In genomic region chr9:21546789-21547074, GRCm38 (mm10) we compare ENCODE assay signal across 8 mouse cellular contexts. TPM values are rescaled to one million over a fixed set of nuclear protein-coding genes. Genes with fewer than 3 reads are reported as not detected.
DNase-seq lines count a peak whose midpoint lies in the region; ATAC-seq and TF ChIP-seq lines count a peak whose summit lies in the region.

Carm1 (plus strand) TSS chr9:21546894.

- no peak for TF ChIP-seq CTCF in kidney, adult 2 months (conservative IDR thresholded peaks at IDR 0.05; ENCODE audit: insufficient read depth, insufficient read length, low read depth, low read length)
- TF ChIP-seq CTCF in MEL (IDR thresholded peaks at IDR 0.05 in 2 of 3, conservative IDR thresholded peaks at IDR 0.05 in 1 of 3; ENCODE audit: control insufficient read depth in 1 of 3, insufficient read depth in 1 of 3, low read depth in 2 of 3, low read length in 3 of 3, poor library complexity in 1 of 3, severe bottlenecking in 1 of 3): peak in 1 of 3 experiments; percentile 100; a peak in 2 of 6 replicates
- peak; percentile 67; the same call in 1 of the 2 replicates for TF ChIP-seq CTCF in small intestine, adult 2 months (IDR thresholded peaks at IDR 0.05; ENCODE audit: extremely low read depth, insufficient read length, insufficient replicate concordance, low read depth, low read length)

- peaks cover 7% of the 10 kb centered on the region; the same call in 1 of the 2 replicates for H3K4me1 ChIP-seq in kidney, adult 2 months (ENCODE audit: control insufficient read depth, insufficient read depth, low read length)
- H3K4me1 ChIP-seq in MEL (ENCODE audit: control insufficient read depth in 1 of 2, insufficient read depth in 2 of 2, low read length in 2 of 2): peaks cover 15 to 17% of the 10 kb centered on the region in 2 experiments
- H3K4me1 ChIP-seq in forebrain, embryonic 14.5 days (ENCODE audit: control insufficient read depth, insufficient read depth, low read length): peaks cover 21% of the 10 kb centered on the region
- peaks cover 7% of the 10 kb centered on the region; the same call in 1 of the 2 replicates for H3K4me1 ChIP-seq in hindbrain, embryonic 11.5 days (replicated peaks; ENCODE audit: control insufficient read depth, insufficient read depth, low read length)
- H3K4me1 ChIP-seq in limb, embryonic 12.5 days (replicated peaks): peaks cover 25% of the 10 kb centered on the region
- H3K4me1 ChIP-seq in small intestine, adult 2 months (ENCODE audit: control insufficient read depth, insufficient read depth, insufficient read length, low read length): peaks cover 6% of the 10 kb centered on the region; the same call in 1 of the 2 replicates

- H3K9me3 ChIP-seq in MEL (replicated peaks; ENCODE audit: insufficient read depth, low read length): no peaks in the 10 kb centered on the region
- H3K9me3 ChIP-seq in forebrain, embryonic 14.5 days (replicated peaks; ENCODE audit: control insufficient read depth, low read length): no peaks in the 10 kb centered on the region
- no peaks in the 10 kb centered on the region for H3K9me3 ChIP-seq in hindbrain, embryonic 11.5 days (ENCODE audit: control insufficient read depth, low read length)
- no peaks in the 10 kb centered on the region for H3K9me3 ChIP-seq in limb, embryonic 12.5 days

- H3K4me3 ChIP-seq in kidney, adult 2 months (ENCODE audit: insufficient read depth, low read depth, low read length): peak within 1 kb of the TSS; percentile 92
- peak within 1 kb of the TSS; percentile 84 to 95 for H3K4me3 ChIP-seq in MEL (ENCODE audit: control insufficient read depth in 1 of 2, insufficient read depth in 1 of 2, low read depth in 2 of 2, low read length in 2 of 2)
- peak within 1 kb of the TSS; percentile 61 for H3K4me3 ChIP-seq in forebrain, embryonic 14.5 days (ENCODE audit: low read depth, low read length)
- peak within 1 kb of the TSS; percentile 71 for H3K4me3 ChIP-seq in hindbrain, embryonic 11.5 days (ENCODE audit: low read depth, low read length)
- peak within 1 kb of the TSS; percentile 85 for H3K4me3 ChIP-seq in limb, embryonic 12.5 days (replicated peaks)
- peak within 1 kb of the TSS; percentile 84 for H3K4me3 ChIP-seq in small intestine, adult 2 months (ENCODE audit: low read depth, low read length)

- peak within 1 kb of the TSS; percentile 94 for H3K9ac ChIP-seq in MEL (ENCODE audit: control insufficient read depth, low read depth, low read length, poor library complexity, severe bottlenecking)
- peak within 1 kb of the TSS; percentile 92 for H3K9ac ChIP-seq in forebrain, embryonic 14.5 days (ENCODE audit: low read length)
- peak within 1 kb of the TSS; percentile 97 for H3K9ac ChIP-seq in hindbrain, embryonic 11.5 days (ENCODE audit: low read depth, low read length)
- peak within 1 kb of the TSS; percentile 98 for H3K9ac ChIP-seq in limb, embryonic 12.5 days (replicated peaks)

- peak within 1 kb of the TSS; percentile 77 for H3K4me2 ChIP-seq in forebrain, embryonic 14.5 days (ENCODE audit: low read length)
- peak within 1 kb of the TSS; percentile 81 for H3K4me2 ChIP-seq in hindbrain, embryonic 11.5 days (replicated peaks; ENCODE audit: low read depth, low read length)
- H3K4me2 ChIP-seq in limb, embryonic 12.5 days: peak within 1 kb of the TSS; percentile 80

- TF ChIP-seq EP300 in MEL (IDR thresholded peaks at IDR 0.05; ENCODE audit: low read depth in 1 of 2, low read length in 2 of 2): no peak

- DNase-seq in kidney, adult 2 months: no peak
- DNase-seq in kidney, postnatal 4 days: no peak
- DNase-seq in MEL (ENCODE audit: low read depth, low spot score): no peak
- no peak for DNase-seq in forebrain, embryonic 14.5 days (ENCODE audit: low spot score)
- no peak for DNase-seq in hindbrain, embryonic 11.5 days (ENCODE audit: low spot score)
- DNase-seq in cerebellum, postnatal 36 days: no peak

- H3K27ac ChIP-seq in kidney, adult 2 months (ENCODE audit: insufficient read depth, low read depth, low read length): peak within 1 kb of the TSS; percentile 84
- peak within 1 kb of the TSS; percentile 69 for H3K27ac ChIP-seq in MEL (ENCODE audit: control insufficient read depth, low read depth, low read length)
- peak within 1 kb of the TSS; percentile 98 for H3K27ac ChIP-seq in forebrain, embryonic 14.5 days (ENCODE audit: low read depth, low read length)
- H3K27ac ChIP-seq in hindbrain, embryonic 11.5 days (ENCODE audit: low read depth, low read length): peak within 1 kb of the TSS; percentile 99
- H3K27ac ChIP-seq in limb, embryonic 12.5 days: peak within 1 kb of the TSS; percentile 99
- H3K27ac ChIP-seq in small intestine, adult 2 months (ENCODE audit: insufficient read depth, low read depth, low read length): peak within 1 kb of the TSS; percentile 87

- ATAC-seq in forebrain, embryonic 14.5 days: no peak; the same call in 1 of the 2 replicates
- peak; percentile 33 for ATAC-seq in hindbrain, embryonic 11.5 days (ENCODE audit: low FRiP score)
- no peak; the same call in 1 of the 2 replicates for ATAC-seq in limb, embryonic 12.5 days (ENCODE audit: insufficient number of reproducible peaks, insufficient read depth, low FRiP score, low TSS enrichment, low read depth)

- H3K36me3 ChIP-seq in kidney, adult 2 months (ENCODE audit: control insufficient read depth, insufficient read depth, low read length): no peaks in the 10 kb centered on the region
- H3K36me3 ChIP-seq in MEL (ENCODE audit: control insufficient read depth in 1 of 2, insufficient read depth in 2 of 2, low read length in 2 of 2): peaks cover 20 to 23% of the 10 kb centered on the region in 2 experiments
- H3K36me3 ChIP-seq in forebrain, embryonic 14.5 days (ENCODE audit: control insufficient read depth, insufficient read depth, low read length): peaks cover 20% of the 10 kb centered on the region
- H3K36me3 ChIP-seq in hindbrain, embryonic 11.5 days (ENCODE audit: control insufficient read depth, insufficient read depth, low read length): 0 out of 2 replicates have a peak, but pooled peaks cover 2% of the 10 kb centered on the region
- H3K36me3 ChIP-seq in limb, embryonic 12.5 days: peaks cover 22% of the 10 kb centered on the region
- no peaks in the 10 kb centered on the region for H3K36me3 ChIP-seq in small intestine, adult 2 months (ENCODE audit: control insufficient read depth, insufficient read depth, low read length)

- TF ChIP-seq RAD21 in MEL (IDR thresholded peaks at IDR 0.05; ENCODE audit: low read depth, low read length): peak; percentile 50; the same call in 1 of the 2 replicates

- H3K79me2 ChIP-seq in MEL (ENCODE audit: control insufficient read depth, insufficient read depth, low read length, poor library complexity): peaks cover 46% of the 10 kb centered on the region

- WGBS in kidney, adult 2 months: 29% methylated on average over 52 of the region's 52 CpGs
- under 1% methylated on average over 17 of the region's 52 CpGs for WGBS in forebrain, embryonic 14.5 days
- 0% methylated on average over 20 of the region's 52 CpGs for WGBS in hindbrain, embryonic 11.5 days
- under 1% methylated on average over 26 of the region's 52 CpGs for WGBS in limb, embryonic 12.5 days
- 24% methylated on average over 39 of the region's 52 CpGs for WGBS in small intestine, adult 2 months

- H3K27me3 ChIP-seq in kidney, adult 2 months (replicated peaks; ENCODE audit: control insufficient read depth, insufficient read depth, low read length): no peaks in the 10 kb centered on the region
- no peaks in the 10 kb centered on the region for H3K27me3 ChIP-seq in MEL (ENCODE audit: control insufficient read depth in 1 of 2, insufficient read depth in 2 of 2, low read length in 2 of 2)
- H3K27me3 ChIP-seq in forebrain, embryonic 14.5 days (replicated peaks; ENCODE audit: control insufficient read depth, insufficient read depth, low read length): no peaks in the 10 kb centered on the region
- H3K27me3 ChIP-seq in hindbrain, embryonic 11.5 days (ENCODE audit: control insufficient read depth, insufficient read depth, low read length): no peaks in the 10 kb centered on the region
- no peaks in the 10 kb centered on the region for H3K27me3 ChIP-seq in limb, embryonic 12.5 days
- H3K27me3 ChIP-seq in small intestine, adult 2 months (ENCODE audit: control insufficient read depth, insufficient read depth, low read length): no peaks in the 10 kb centered on the region

- TF ChIP-seq POLR2A in kidney, adult 2 months (IDR thresholded peaks at IDR 0.05; ENCODE audit: low read depth, low read length): no peak
- peak in 1 of 2 experiments; percentile 92; a peak in 1 of 4 replicates for TF ChIP-seq POLR2A in MEL (IDR thresholded peaks at IDR 0.05; ENCODE audit: control insufficient read depth in 1 of 2, insufficient read depth in 1 of 2, low read depth in 1 of 2, low read length in 2 of 2, poor library complexity in 1 of 2)
- no peak; the same call in 1 of the 2 replicates for TF ChIP-seq POLR2A in small intestine, adult 2 months (IDR thresholded peaks at IDR 0.05; ENCODE audit: low read depth, low read length)

TF ChIP-seq in MEL, 35 proteins besides CTCF, POLR2A, EP300 and RAD21 (continues in another document):
- TF ChIP-seq MAZ (IDR thresholded peaks at IDR 0.05; ENCODE audit: low read depth, low read length): peak; percentile 50; the same call in 1 of the 2 replicates
- TF ChIP-seq POLR2AphosphoS5 (IDR thresholded peaks at IDR 0.05; ENCODE audit: borderline replicate concordance, low read depth, low read length): no peak
- no peak for TF ChIP-seq TAL1 (IDR thresholded peaks at IDR 0.05; ENCODE audit: low read length)
- peak; percentile 2; the same call in 1 of the 2 replicates for TF ChIP-seq MAX (IDR thresholded peaks at IDR 0.05; ENCODE audit: low read length)
- no peak for TF ChIP-seq RCOR1 (IDR thresholded peaks at IDR 0.05; ENCODE audit: low read depth, low read length)
- TF ChIP-seq E2F4 (IDR thresholded peaks at IDR 0.05; ENCODE audit: borderline replicate concordance, low read depth, low read length): no peak
- peak; percentile 61 for TF ChIP-seq SMC3 (IDR thresholded peaks at IDR 0.05; ENCODE audit: low read depth, low read length)
- no peak for TF ChIP-seq POLR2AphosphoS2 (IDR thresholded peaks at IDR 0.05; ENCODE audit: low read length)
- no peak for TF ChIP-seq MYB (IDR thresholded peaks at IDR 0.05; ENCODE audit: low read depth, low read length)
- peak; percentile 54; the same call in 1 of the 2 replicates for TF ChIP-seq BHLHE40 (IDR thresholded peaks at IDR 0.05; ENCODE audit: borderline replicate concordance, low read depth, low read length)
- no peak for TF ChIP-seq MXI1 (IDR thresholded peaks at IDR 0.05; ENCODE audit: low read depth, low read length)
- no peak for TF ChIP-seq ZMIZ1 (IDR thresholded peaks at IDR 0.05; ENCODE audit: low read depth, low read length)

RNA-seq across cellular contexts. Expression of gene Carm1, which starts in this region (rescaled TPM):
- 47.7 and 54.6 TPM in 2 replicates for polyA plus RNA-seq in kidney, adult 2 months (2012; rRNA removed)
- 121 and 131 TPM in 2 replicates for total RNA-seq in MEL (2012; rRNA removed)
- 100 to 1,000 TPM; 121 to 423 TPM for polyA plus RNA-seq in MEL (2012; ENCODE audit: insufficient read depth in 1 of 2, insufficient read length in 2 of 2, low read depth in 1 of 2, low replicate concordance in 2 of 2, missing spikeins in 1 of 2)
- polyA plus RNA-seq in forebrain, embryonic 14.5 days (2014; fragmentation: Nextera tagmentation; extraction: Ambion mirVana): 22.8 and 26.7 TPM in 2 replicates
- polyA plus RNA-seq in hindbrain, embryonic 11.5 days (2014; fragmentation: Nextera tagmentation; extraction: Ambion mirVana): 50.1 and 59.7 TPM in 2 replicates
- 72.3 and 82.4 TPM in 2 replicates for polyA plus RNA-seq in limb, embryonic 12.5 days (2016; fragmentation: Nextera tagmentation; extraction: Ambion mirVana)
- 31.7 and 63.4 TPM in 2 replicates for polyA plus RNA-seq in small intestine, adult 2 months (2012; rRNA removed)
